Mouse (Mus musculus) stomach, postnatal 0 days (tissue): Measurements from ENCODE around the gene Maf.

ENCODE experiments used
- CTCF ChIP-seq: IDR thresholded peaks from 2 replicates; pipeline ENCODE4 v1.5.1; 2016; ENCODE audit warnings: antibody characterized with exemption, low read depth, mild to moderate bottlenecking, moderate library complexity
- EP300 ChIP-seq: optimal IDR thresholded peaks from 2 replicates; pipeline ENCODE3; 2016; ENCODE audit warnings: antibody characterized with exemption

GRCm38 (mm10) chr8:115726231-115726630 is 18.6 kb upstream of the Maf start:
- TF ChIP-seq CTCF (no peak), EP300 (no peak)
